Mouse (Mus musculus): ENCODE measurements around the gene Itgb7. TPM values are rescaled to one million over a fixed set of nuclear protein-coding genes. Genes with fewer than 3 reads are reported as not detected.

The Itgb7 gene
- total RNA-seq, 2 experiments from 2014 or later: 0.69 to 1.3 TPM

Other genes with a start within 250 kb of the Itgb7 start
- gene Krt8, start 227.5 kb downstream of the Itgb7 start, total RNA-seq (2021): 1 to 10 TPM in 1 of 2 experiments, under 1 TPM in 1; 0.30 to 1.0 TPM
- 1 to 10 TPM in 1 of 2 experiments, not detected in 1; 1.3 TPM for gene Krt18, start 203.8 kb downstream of the Itgb7 start, total RNA-seq (2021)
- gene Eif4b, start 158.2 kb downstream of the Itgb7 start, total RNA-seq (2021): 100 to 1,000 TPM; 148 to 169 TPM
- 10 to 100 TPM; 34.7 to 36.0 TPM for gene Tns2, start 131.5 kb downstream of the Itgb7 start, total RNA-seq (2021)
- gene Spryd3, start 95.7 kb downstream of the Itgb7 start, total RNA-seq (2021): 1 to 10 TPM; 6.0 to 6.2 TPM
- gene Igfbp6, start 87.6 kb downstream of the Itgb7 start, total RNA-seq (2021): 10 to 100 TPM; 42.6 TPM
- under 1 TPM in 1 of 2 experiments, not detected in 1; 0.15 TPM for gene Soat2, start 81.4 kb downstream of the Itgb7 start, total RNA-seq (2021)
- 10 to 100 TPM; 24.3 to 26.6 TPM for gene Zfp740, start 28.7 kb downstream of the Itgb7 start, total RNA-seq (2021)
- gene Csad, start 27.2 kb downstream of the Itgb7 start, total RNA-seq (2021): 1 to 10 TPM; 7.5 to 7.6 TPM
- 1 to 10 TPM; 9.3 to 9.9 TPM for gene Rarg, start 25.6 kb upstream of the Itgb7 start, total RNA-seq (2021)
- not detected for gene Gm9918, start 38.6 kb upstream of the Itgb7 start, total RNA-seq (2021)
- 10 to 100 TPM; 12.8 to 13.4 TPM for gene Mfsd5, start 47.5 kb upstream of the Itgb7 start, total RNA-seq (2021)
- under 1 TPM; 0.74 to 0.87 TPM for gene Espl1, start 64.3 kb upstream of the Itgb7 start, total RNA-seq (2021)
- gene Pfdn5, start 94.2 kb upstream of the Itgb7 start, total RNA-seq (2021): 100 to 1,000 TPM; 189 to 216 TPM
- 10 to 100 TPM; 14.8 to 16.3 TPM for gene Myg1, start 99.8 kb upstream of the Itgb7 start, total RNA-seq (2021)
- 1 to 10 TPM; 4.3 to 7.3 TPM for gene Aaas, start 118.8 kb upstream of the Itgb7 start, total RNA-seq (2021)
- gene Sp7, start 135.2 kb upstream of the Itgb7 start, total RNA-seq (2021): not detected
- 10 to 100 TPM; 20.2 to 22.8 TPM for gene Sp1, start 174.2 kb upstream of the Itgb7 start, total RNA-seq (2021)
- 1 to 10 TPM; 9.1 to 10.0 TPM for gene Amhr2, start 213.4 kb upstream of the Itgb7 start, total RNA-seq (2021)
- 10 to 100 TPM; 13.4 to 13.7 TPM for gene Prr13, start 227.1 kb upstream of the Itgb7 start, total RNA-seq (2021)
- 100 to 1,000 TPM; 350 to 411 TPM for gene Pcbp2, start 238.6 kb upstream of the Itgb7 start, total RNA-seq (2021)

Data from gastrocnemius, postnatal 36 days (tissue).